ENCODE assay signal across 17 mouse cellular contexts in genomic region chr14:121102599-121102998, GRCm38 (mm10).
DNase-seq lines count a peak whose midpoint lies in the region; ATAC-seq lines count a peak whose summit lies in the region.
"Had no signal": no experiment of that assay in that cellular context is flagged by ENCODE, and none has a peak within 500 bp of the region (broad histone marks: within the 10 kb centered on the region; RNA-seq: fewer than 3 reads in every experiment).

No protein-coding gene starts in this region.

- H3K9me3 ChIP-seq in lung, embryonic 16.5 days (ENCODE audit: control insufficient read depth, low read length), result no peaks in the 10 kb centered on the region
- no peaks in the 10 kb centered on the region for H3K9me3 ChIP-seq in stomach, embryonic 16.5 days (replicated peaks; ENCODE audit: control insufficient read depth, low read length)
- H3K9me3 ChIP-seq: heart, embryonic 15.5 days; hindbrain, embryonic 12.5 days; midbrain, embryonic 12.5 days had no signal

- no peaks in the 10 kb centered on the region for H3K27me3 ChIP-seq in lung, embryonic 16.5 days (ENCODE audit: control insufficient read depth, insufficient read depth, low read depth, low read length)
- H3K27me3 ChIP-seq in stomach, embryonic 16.5 days (ENCODE audit: control insufficient read depth, insufficient read depth, low read length), result no peaks in the 10 kb centered on the region
- H3K27me3 ChIP-seq: heart, embryonic 15.5 days; hindbrain, embryonic 12.5 days; midbrain, embryonic 12.5 days had no signal

- H3K4me2 ChIP-seq in lung, embryonic 16.5 days (ENCODE audit: low read depth, low read length), result no peak overlapping the region
- H3K4me2 ChIP-seq in stomach, embryonic 16.5 days (ENCODE audit: low read depth, low read length), result no peak overlapping the region
- H3K4me2 ChIP-seq: heart, embryonic 15.5 days; hindbrain, embryonic 12.5 days; midbrain, embryonic 12.5 days had no signal

- H3K36me3 ChIP-seq in lung, embryonic 16.5 days (ENCODE audit: control insufficient read depth, insufficient read depth, low read length), result peaks cover 6% of the 10 kb centered on the region; the same call in 1 of the 2 replicates
- H3K36me3 ChIP-seq in stomach, embryonic 16.5 days (ENCODE audit: control insufficient read depth, insufficient read depth, low read length), result no peaks in the 10 kb centered on the region
- H3K36me3 ChIP-seq: heart, embryonic 15.5 days had no signal

- H3K9ac ChIP-seq in lung, embryonic 16.5 days (ENCODE audit: low read length), result no peak overlapping the region
- no peak overlapping the region for H3K9ac ChIP-seq in stomach, embryonic 16.5 days (ENCODE audit: low read length)
- H3K9ac ChIP-seq: heart, embryonic 15.5 days; hindbrain, embryonic 12.5 days; midbrain, embryonic 12.5 days had no signal

- DNase-seq in heart, adult 11 months, result peak; percentile 78
- DNase-seq in heart, postnatal 4 days, result no peak
- no peak for DNase-seq in lung, postnatal 14 days
- DNase-seq in spleen, postnatal 36 days (ENCODE audit: low spot score in 2 of 2), result no peak
- DNase-seq in thymus, postnatal 36 days, result no peak
- DNase-seq: cerebellum, adult 11 months; liver; lung, postnatal 10 days; right cerebral cortex, postnatal 4 days; thymus, postnatal 4 days had no signal

- WGBS in lung, embryonic 16.5 days, result 81% methylated on average over 5 of the region's 5 CpGs
- 89% methylated on average over 5 of the region's 5 CpGs for WGBS in stomach, embryonic 16.5 days

- no peak overlapping the region for H3K4me3 ChIP-seq in lung, embryonic 16.5 days (ENCODE audit: low read length)
- no peak overlapping the region for H3K4me3 ChIP-seq in stomach, embryonic 16.5 days (replicated peaks; ENCODE audit: low read length)
- H3K4me3 ChIP-seq: heart, embryonic 15.5 days; hindbrain, embryonic 12.5 days; midbrain, embryonic 12.5 days had no signal

- peaks cover 72% of the 10 kb centered on the region for H3K4me1 ChIP-seq in lung, embryonic 16.5 days (replicated peaks; ENCODE audit: control insufficient read depth, insufficient read depth, low read length)
- peaks cover 48% of the 10 kb centered on the region for H3K4me1 ChIP-seq in stomach, embryonic 16.5 days (ENCODE audit: control insufficient read depth, insufficient read depth, low read length)

- H3K27ac ChIP-seq in lung, embryonic 16.5 days (ENCODE audit: low read length), result peak overlapping the region; percentile 84; the same call in 1 of the 2 replicates
- H3K27ac ChIP-seq in stomach, embryonic 16.5 days (ENCODE audit: low read length), result peak overlapping the region; percentile 13; the same call in 1 of the 2 replicates
- H3K27ac ChIP-seq: hindbrain, embryonic 12.5 days; midbrain, embryonic 12.5 days had no signal

- no peak for ATAC-seq in lung, embryonic 16.5 days (ENCODE audit: low read depth)
- peak; percentile 36 for ATAC-seq in inflammation-experienced regulatory T-cells, adult 6 months
- ATAC-seq in stomach, embryonic 16.5 days (ENCODE audit: insufficient read depth, low FRiP score), result no peak
- ATAC-seq: activated CD4-positive, CD25-positive, alpha-beta regulatory T cell, adult 4 months had no signal
